Mouse (Mus musculus) mouse embryonic stem cell (cell line): Measurements from ENCODE around the gene Pno1.

Experiments
- in situ Hi-C, 2 experiments: fragments of 300-500 bp; cut with MboI; formaldehyde crosslinking; loops; 1 replicate in 1 of 2; 3 replicates in 1 of 2; pipeline ENCODE4 v1.14.3; 2019 to 2020; ENCODE audit warnings: low sequenced_read_pairs in 2 of 2, low pct_unique_long_range_greater_than_20kb in 1 of 2, mixed read lengths in 1 of 2; ENCODE audit not compliant: unreplicated experiment in 1 of 2

The Pno1 gene

DNA sequence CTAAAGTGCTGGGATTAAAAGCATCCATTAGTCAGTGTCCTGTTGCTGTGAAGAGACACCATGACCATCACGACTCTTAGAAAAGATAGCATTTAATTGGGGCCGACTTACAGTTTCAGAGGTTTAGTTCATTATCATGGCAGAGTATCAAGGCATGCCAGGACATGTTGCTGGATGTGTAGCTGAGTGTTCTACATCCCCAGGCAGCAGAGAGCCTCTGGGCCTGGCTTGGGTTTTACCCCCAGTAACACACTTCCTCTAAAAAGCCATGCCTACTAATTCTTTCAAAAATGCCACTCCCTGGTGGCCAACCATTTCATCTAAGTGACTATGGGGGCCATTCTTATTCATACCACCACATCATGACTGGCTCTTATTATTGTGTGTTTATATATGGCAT lies 28.2 kb downstream of the Pno1 start:
- in situ Hi-C loops: no loop called here

DNA sequence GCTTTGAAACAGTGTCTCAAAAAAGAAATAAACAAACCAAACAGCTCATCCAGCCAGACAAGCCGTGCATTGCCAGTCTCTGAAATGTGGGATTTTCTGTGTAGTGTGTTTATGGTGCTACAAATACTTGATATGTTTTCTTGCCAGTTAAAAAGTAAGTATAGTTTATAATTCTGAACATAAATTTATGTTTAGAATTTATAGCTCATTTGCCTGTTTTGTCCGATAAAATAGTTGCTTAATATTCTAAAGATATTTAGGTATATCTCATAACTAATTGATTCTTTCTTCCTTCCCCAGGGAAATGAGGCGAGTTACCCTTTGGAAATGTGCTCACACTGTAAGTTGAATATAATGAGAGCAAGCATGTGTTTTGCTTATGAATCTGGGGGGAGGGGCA lies 29.6 kb downstream of the Pno1 start, which contains the start of gene Wdr92:
Gene Wdr92, plus strand, starts transcription at position 301 of the 400 bp plus-strand sequence.
- in situ Hi-C loops: no loop called here

DNA sequence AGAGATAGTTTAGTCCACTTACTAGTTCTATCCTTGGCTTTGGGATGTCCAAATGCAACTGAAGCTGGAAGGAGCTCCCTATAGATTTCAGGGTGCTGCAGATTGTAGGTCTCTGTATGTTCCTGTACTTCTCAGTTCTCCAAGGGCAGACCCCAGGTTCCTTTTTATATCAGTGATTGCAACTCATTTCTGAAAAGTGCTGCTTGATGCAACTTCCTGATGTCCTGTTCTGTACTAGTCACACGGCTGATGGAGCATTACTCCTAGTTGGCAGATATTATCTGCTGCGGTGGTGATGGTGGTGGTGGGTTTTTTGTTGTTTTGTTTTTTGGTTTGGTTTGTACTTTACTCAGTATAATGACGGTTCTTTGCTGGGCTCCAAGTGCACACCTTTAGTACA lies 30.6 kb downstream of the Pno1 start:
- in situ Hi-C loops: no loop called here

DNA sequence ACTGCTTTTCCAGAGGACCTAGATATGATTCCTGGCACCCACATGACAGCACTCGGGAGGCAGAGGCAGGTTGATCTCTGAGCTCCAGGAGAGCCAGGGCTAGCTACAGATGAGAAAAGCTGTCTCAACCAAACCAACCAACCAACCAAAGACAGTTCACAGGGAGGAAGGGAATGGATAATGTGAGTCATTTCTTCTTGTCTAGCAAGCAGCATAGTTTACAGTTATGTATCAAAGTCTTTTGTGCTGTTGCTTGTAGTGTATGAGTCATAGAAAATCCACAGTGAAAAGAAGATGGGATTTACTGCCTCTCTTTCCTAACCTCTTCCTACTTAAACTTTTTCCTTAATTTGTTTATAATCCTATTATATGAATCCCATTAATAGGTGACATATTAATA lies 34.7 kb downstream of the Pno1 start:
- in situ Hi-C loops: no loop called here

DNA sequence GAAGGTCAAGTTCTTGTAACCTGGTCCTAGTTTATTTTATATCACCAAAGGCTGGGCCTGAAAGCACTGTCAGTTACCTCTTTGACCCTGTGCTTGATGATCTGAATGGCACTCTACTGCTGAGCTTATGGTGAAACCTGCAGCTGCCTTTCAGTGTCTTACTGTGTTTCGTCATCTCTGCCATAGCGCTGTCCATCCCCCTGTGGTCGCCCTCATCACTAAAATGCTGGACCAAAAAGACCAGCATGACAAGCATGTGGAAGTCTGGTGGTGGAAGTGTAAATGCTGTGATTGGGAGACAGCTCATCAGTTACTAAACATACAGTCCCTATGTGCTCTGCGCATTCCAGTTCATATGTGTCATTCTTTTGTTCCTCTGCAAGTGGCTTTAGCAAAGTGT lies 39.1 kb downstream of the Pno1 start:
- in situ Hi-C loops: no loop called here

DNA sequence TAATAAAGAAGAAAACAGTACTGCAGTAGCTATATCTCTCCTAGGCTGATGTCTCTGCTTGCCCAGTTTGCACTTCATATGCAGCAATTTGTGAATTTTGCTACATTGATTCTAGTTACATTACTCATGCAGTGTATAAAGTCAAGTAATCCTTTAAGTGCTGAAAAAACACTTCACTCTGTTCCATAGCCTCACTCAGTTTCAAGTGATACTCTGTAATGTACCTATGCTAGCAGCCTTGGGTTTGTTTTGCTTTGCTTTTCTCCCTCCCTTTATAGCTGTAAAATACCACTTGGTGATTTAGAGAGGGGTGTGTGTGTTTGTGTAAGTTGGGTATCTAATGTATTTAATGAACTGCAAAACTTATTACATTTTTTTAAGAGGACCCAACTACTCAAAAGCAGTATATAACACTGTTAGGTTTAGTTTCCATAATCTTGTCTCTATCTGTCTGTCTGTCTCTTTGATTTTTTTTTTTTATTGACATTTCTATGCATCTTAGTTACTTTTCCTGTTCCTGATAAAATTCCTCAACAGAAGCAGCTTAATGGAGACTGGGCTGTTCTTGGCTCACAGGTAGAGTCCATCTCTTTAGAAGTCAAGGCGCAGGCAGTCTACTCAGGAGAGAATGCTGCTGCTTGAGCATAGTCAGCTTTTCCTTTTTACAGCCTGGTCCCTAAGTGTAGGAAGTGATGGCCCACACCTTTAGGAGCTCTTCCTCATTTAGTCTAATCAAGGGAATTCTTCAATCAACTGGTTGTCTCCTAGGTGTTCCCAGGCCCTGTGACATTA lies 40.2 kb downstream of the Pno1 start:
- in situ Hi-C loops: no loop called here

DNA sequence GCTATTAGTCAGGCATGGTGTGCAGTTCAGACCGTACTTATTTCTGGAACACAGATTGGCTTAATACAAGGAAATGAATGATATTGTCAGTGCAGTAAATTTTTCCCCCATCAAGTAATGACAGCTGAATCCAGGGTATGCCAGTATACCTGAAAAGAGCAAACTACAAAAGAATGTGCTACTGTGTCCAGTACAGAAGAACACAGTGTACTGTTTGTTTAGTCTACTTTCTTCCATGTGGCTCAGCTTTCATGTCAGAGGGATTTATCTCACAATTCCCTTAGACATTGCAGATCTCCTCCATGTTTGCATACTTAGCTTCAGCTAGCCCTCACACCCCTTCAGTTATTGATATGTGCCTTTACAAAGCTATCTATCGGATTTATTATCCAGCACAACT lies 42.1 kb downstream of the Pno1 start:
- in situ Hi-C loops: no loop called here

DNA sequence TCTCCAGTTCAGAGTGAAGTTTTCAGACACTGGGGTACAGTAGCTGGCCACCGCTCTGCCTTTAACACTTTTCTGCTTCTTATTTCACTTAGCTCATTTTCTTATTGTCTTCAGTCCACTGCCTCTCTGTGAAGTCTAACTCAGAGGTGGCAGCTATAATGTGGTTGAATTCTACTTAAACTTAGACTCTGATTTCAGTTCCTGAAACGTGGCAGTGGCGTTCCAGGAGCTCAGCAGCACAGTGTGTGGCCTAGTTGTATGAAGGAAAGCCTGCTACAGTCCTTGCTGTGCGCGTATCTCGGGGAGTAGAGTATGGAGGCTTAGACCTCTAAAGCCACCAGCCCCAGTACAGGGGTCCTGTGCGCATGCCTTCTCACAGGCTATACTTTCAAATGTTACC lies 44.7 kb downstream of the Pno1 start:
- in situ Hi-C loops: no loop called here

DNA sequence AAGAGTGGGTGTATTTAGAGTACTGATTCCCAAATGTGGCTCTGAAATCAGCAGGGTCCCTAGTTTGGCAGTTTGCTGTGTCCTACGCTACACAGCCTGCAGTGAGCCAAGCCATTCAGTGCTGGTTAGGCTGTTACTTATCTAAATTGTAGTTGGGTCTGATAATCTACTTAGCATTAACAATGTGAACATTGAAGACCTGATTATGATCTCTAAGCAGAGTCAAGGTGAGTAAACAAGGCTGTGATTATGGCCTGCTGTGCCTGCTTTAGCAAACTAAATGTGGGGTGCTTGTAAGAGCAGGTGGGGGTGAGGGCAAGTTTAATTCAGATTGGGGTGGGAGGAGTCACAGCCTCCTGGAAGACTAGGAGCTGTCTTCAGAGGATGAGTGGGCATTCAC lies 47.4 kb downstream of the Pno1 start:
- in situ Hi-C loops: no loop called here

DNA sequence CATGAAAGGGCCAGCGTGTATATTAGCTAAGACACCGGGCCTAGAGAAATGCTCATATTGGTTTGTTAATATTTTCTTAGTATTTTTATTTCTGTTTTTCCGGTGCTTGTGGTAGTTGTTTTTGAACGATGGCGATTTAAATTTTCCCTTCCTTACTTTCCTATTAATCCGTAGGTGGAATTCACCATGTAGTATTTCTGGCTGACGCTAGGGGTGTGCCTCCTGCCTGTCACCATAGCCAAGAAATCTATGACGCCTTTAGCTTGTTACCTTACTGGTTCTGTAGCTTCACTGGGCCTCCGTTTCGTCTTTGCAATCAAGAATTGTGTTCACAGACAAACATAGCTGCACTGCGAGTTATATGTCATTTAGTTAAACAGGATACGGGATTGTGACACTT lies 51.1 kb downstream of the Pno1 start:
- in situ Hi-C loops: no loop called here

DNA sequence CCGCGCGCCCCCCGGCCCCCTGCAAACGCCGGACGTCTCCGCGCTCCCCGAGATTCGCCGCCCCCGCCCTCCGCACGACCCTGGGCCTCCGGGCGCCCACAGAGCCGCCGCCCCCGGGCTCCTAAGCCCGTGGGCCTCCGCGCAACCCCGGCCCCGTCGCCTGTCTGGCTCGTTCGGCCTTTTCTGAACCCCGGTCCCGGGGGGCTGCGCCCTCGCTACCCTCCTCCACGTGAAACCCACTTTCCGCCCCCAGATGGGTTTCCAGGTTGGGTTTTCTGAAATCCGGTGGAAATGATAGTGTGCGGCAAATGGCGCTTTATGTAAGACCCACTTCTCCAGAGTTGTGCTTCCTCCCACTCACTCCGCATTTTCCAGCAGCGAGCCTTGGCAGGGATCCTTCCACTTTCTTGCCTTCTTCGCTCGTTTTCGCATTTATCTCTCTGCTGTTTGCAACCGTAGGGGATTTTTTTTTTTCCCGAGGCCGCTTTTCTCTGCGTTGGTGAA lies 51.6 kb downstream of the Pno1 start:
- in situ Hi-C loops: no loop called here

DNA sequence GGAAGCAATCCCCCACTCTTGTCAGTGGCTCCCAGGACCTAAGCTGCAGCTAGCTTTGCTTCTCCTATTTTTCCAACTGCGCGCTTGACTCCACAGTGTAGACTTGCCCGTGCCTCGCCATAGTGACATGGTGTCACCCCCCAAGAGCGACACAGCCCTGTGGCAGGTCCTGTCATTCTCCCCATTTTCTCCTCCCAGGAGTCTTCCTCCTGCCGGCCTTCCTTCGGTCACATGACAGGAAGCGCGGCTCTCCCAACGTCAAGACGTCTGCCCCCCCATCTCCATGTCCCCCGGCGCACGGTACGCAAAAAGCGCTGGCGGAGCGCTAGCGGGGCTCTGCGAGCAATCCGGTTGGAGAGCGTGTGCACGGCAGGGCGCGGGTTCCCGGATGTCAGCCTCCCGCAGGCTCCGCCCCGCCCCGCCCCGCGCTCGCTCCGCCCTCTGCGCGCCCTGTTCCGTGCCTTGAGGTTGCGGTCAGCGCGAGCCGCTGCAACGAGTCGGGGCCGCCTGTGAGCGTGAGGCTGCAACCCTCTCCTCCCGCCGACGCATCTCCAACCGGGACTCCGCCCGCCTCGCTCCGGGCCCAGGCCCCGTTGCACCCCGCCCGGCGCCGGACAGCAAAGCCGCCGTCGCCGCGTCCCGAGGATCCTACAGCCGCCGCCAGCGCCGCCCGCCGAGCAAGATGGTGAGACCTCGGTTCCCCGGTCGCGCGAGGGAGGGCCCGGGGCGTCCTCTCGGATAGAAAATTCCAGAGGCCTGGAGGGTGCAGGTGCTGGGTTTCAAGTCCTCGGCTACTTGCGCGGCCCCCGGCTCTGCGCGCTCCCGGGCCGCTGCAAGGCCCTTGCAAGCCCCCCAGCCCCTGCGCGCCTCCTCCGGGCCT lies 52.3 kb downstream of the Pno1 start, which contains the start of gene Ppp3r1:
Gene Ppp3r1, plus strand, starts transcription at position 406 of the 880 bp plus-strand sequence.
- in situ Hi-C loops: no loop called here
